ENCODE assay signal across 12 mouse cellular contexts in the genomic region with DNA sequence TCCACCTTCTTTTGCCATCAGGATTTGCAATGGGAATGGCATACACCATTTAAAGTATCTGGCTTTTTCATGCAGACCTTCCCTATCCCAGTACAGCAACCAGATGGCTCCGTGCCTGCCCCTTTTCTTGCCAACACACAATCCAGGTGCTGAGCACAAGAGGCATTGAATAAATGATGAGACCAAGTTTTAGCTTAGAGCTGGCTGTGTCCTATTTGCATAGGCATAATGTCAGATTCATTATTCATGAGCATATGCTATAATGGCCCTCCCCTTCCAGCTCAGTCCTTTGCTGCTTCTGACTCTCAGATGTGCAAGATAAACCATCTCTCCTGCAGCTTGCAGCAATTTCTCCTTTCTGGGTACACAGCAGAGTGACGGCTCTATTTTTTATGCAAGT.
A peak's percentile ranks its signal among the peaks of the same experiment; 100 is the strongest.
DNase-seq lines count a peak whose midpoint lies in the region; ATAC-seq and TF ChIP-seq lines count a peak whose summit lies in the region.
"Had no signal": no experiment of that assay in that cellular context is flagged by ENCODE, and none has a peak within 500 bp of the region (broad histone marks: within the 10 kb centered on the region; RNA-seq: fewer than 3 reads in every experiment).

No protein-coding gene starts in this region.

- H3K9ac ChIP-seq in forebrain, embryonic 14.5 days (ENCODE audit: low read length) = no peak overlapping the region
- H3K9ac ChIP-seq in hindbrain, embryonic 16.5 days (ENCODE audit: low read depth, low read length) = no peak overlapping the region
- H3K9ac ChIP-seq in midbrain, postnatal 0 days (replicated peaks; ENCODE audit: low read length, poor library complexity, severe bottlenecking) = no peak overlapping the region
- H3K9ac ChIP-seq: liver, embryonic 13.5 days had no signal

- DNase-seq in layer of hippocampus, adult 11-12 months (ENCODE audit: low spot score) = peak; percentile 53
- DNase-seq in layer of hippocampus, adult 9-10 months (ENCODE audit: low spot score) = no peak
- peak; percentile 80 for DNase-seq in forebrain, embryonic 14.5 days (ENCODE audit: low spot score)
- DNase-seq in midbrain, postnatal 0 days (ENCODE audit: low spot score) = peak; percentile 43
- DNase-seq in kidney, postnatal 25 days = no peak
- no peak for DNase-seq in kidney, adult 18-20 months
- DNase-seq: cerebellum, adult 9-10 months; liver, embryonic 13.5 days; lung, postnatal 10 days; thymus, postnatal 14 days had no signal

- H3K9me3 ChIP-seq in forebrain, embryonic 14.5 days (replicated peaks; ENCODE audit: control insufficient read depth, low read length) = no peaks in the 10 kb centered on the region
- no peaks in the 10 kb centered on the region for H3K9me3 ChIP-seq in hindbrain, embryonic 16.5 days (ENCODE audit: control insufficient read depth, low read length)
- no peaks in the 10 kb centered on the region for H3K9me3 ChIP-seq in midbrain, postnatal 0 days (ENCODE audit: low read length)
- H3K9me3 ChIP-seq: liver, embryonic 13.5 days had no signal

- H3K4me2 ChIP-seq in forebrain, embryonic 14.5 days (ENCODE audit: low read length) = no peak overlapping the region
- H3K4me2 ChIP-seq in hindbrain, embryonic 16.5 days (ENCODE audit: low read length) = no peak overlapping the region
- H3K4me2 ChIP-seq in midbrain, postnatal 0 days (ENCODE audit: low read depth, low read length, poor library complexity, severe bottlenecking) = no peak overlapping the region
- H3K4me2 ChIP-seq: liver, embryonic 13.5 days had no signal

- WGBS in forebrain, embryonic 14.5 days = 57% methylated on average over 2 of the region's 2 CpGs
- 36% methylated on average over 2 of the region's 2 CpGs for WGBS in hindbrain, embryonic 16.5 days
- 50% methylated on average over 2 of the region's 2 CpGs for WGBS in midbrain, postnatal 0 days

- no peak overlapping the region for H3K4me3 ChIP-seq in forebrain, embryonic 14.5 days (ENCODE audit: low read depth, low read length)
- H3K4me3 ChIP-seq in hindbrain, embryonic 16.5 days (ENCODE audit: low read length) = no peak overlapping the region
- H3K4me3 ChIP-seq in midbrain, postnatal 0 days (ENCODE audit: low read depth, low read length) = no peak overlapping the region
- H3K4me3 ChIP-seq: liver, embryonic 13.5 days had no signal

- no peak for TF ChIP-seq CTCF in midbrain, postnatal 0 days (IDR thresholded peaks at IDR 0.05)

- H3K4me1 ChIP-seq in forebrain, embryonic 14.5 days (ENCODE audit: control insufficient read depth, insufficient read depth, low read length) = no peaks in the 10 kb centered on the region
- H3K4me1 ChIP-seq in hindbrain, embryonic 16.5 days (ENCODE audit: control insufficient read depth, insufficient read depth, low read depth, low read length) = no peaks in the 10 kb centered on the region
- H3K4me1 ChIP-seq in midbrain, postnatal 0 days (ENCODE audit: insufficient read depth, low read length) = no peaks in the 10 kb centered on the region
- H3K4me1 ChIP-seq: liver, embryonic 13.5 days had no signal

- no peak overlapping the region for H3K27ac ChIP-seq in forebrain, embryonic 14.5 days (ENCODE audit: low read depth, low read length)
- no peak overlapping the region for H3K27ac ChIP-seq in hindbrain, embryonic 16.5 days (ENCODE audit: low read depth, low read length)
- no peak overlapping the region for H3K27ac ChIP-seq in midbrain, postnatal 0 days (ENCODE audit: low read depth, low read length)
- H3K27ac ChIP-seq: liver, embryonic 13.5 days had no signal

- H3K36me3 ChIP-seq in forebrain, embryonic 14.5 days (ENCODE audit: control insufficient read depth, insufficient read depth, low read length) = no peaks in the 10 kb centered on the region
- no peaks in the 10 kb centered on the region for H3K36me3 ChIP-seq in hindbrain, embryonic 16.5 days (ENCODE audit: control insufficient read depth, insufficient read depth, low read length)
- no peaks in the 10 kb centered on the region for H3K36me3 ChIP-seq in midbrain, postnatal 0 days (ENCODE audit: insufficient read depth, low read length)
- H3K36me3 ChIP-seq: liver, embryonic 13.5 days had no signal

- H3K27me3 ChIP-seq in forebrain, embryonic 14.5 days (replicated peaks; ENCODE audit: control insufficient read depth, insufficient read depth, low read length) = no peaks in the 10 kb centered on the region
- no peaks in the 10 kb centered on the region for H3K27me3 ChIP-seq in hindbrain, embryonic 16.5 days (replicated peaks; ENCODE audit: control insufficient read depth, insufficient read depth, low read length)
- H3K27me3 ChIP-seq in midbrain, postnatal 0 days (ENCODE audit: insufficient read depth, low read length) = no peaks in the 10 kb centered on the region
- H3K27me3 ChIP-seq: liver, embryonic 13.5 days had no signal

- ATAC-seq in forebrain, embryonic 14.5 days = peak; percentile 94
- peak; percentile 80 for ATAC-seq in hindbrain, embryonic 16.5 days
- peak; percentile 71; the same call in 1 of the 2 replicates for ATAC-seq in midbrain, postnatal 0 days (ENCODE audit: low FRiP score)
- ATAC-seq: intestine, embryonic 16.5 days had no signal

Comparison
In these comparisons a context has a peak if more than half of its experiments do, and no peak if none do; other contexts are left out.
1. DNase-seq: peak in layer of hippocampus, adult 11-12 months (single experiment), forebrain, embryonic 14.5 days (single experiment) and midbrain, postnatal 0 days (single experiment); none in layer of hippocampus, adult 9-10 months (single experiment), kidney, postnatal 25 days (0 of 2) and kidney, adult 18-20 months (single experiment).
2. Peak in every context shown above with its lines, with median percentiles within 50 percentile points of each other: ATAC-seq.